Mouse (Mus musculus) forebrain, embryonic 14.5 days (tissue): ENCODE results near the gene Zfp46. TPM values are rescaled to one million over a fixed set of nuclear protein-coding genes. Genes with fewer than 3 reads are reported as not detected.

ENCODE experiments used
- ATAC-seq: fragments of 200-750 bp; cut with Nextera tagmentation; 2 replicates; pipeline ENCODE4 v1.8.0; 2017; ENCODE audit warnings: mild to moderate bottlenecking, moderate library complexity
- DNase-seq: peaks from one replicate; pipeline ENCODE4 v3.0.0-alpha.2; 2015; ENCODE audit warnings: low spot score
- H3K27ac ChIP-seq: fragments of 300-500 bp; sonication (generic); 2 replicates; pipeline ENCODE4 v1.5.1; 2014; ENCODE audit warnings: low read depth, mild to moderate bottlenecking, control low read depth, low read length, moderate library complexity
- H3K27me3 ChIP-seq: fragments of 300-500 bp; sonication (generic); replicated peaks from 2 replicates; pipeline ENCODE4 v1.6.1; 2014; ENCODE audit warnings: low read length, control low read depth, mixed read lengths; ENCODE audit not compliant: control insufficient read depth, insufficient read depth
- H3K36me3 ChIP-seq: fragments of 300-500 bp; sonication (generic); 2 replicates; pipeline ENCODE4 v1.6.1; 2014; ENCODE audit warnings: low read length, control low read depth; ENCODE audit not compliant: control insufficient read depth, insufficient read depth
- H3K4me1 ChIP-seq: fragments of 300-500 bp; sonication (generic); 2 replicates; pipeline ENCODE4 v1.6.1; 2014; ENCODE audit warnings: antibody characterized with exemption, low read length, control low read depth; ENCODE audit not compliant: control insufficient read depth, insufficient read depth
- H3K4me2 ChIP-seq: fragments of 300-500 bp; sonication (generic); 2 replicates; pipeline ENCODE4 v1.6.1; 2014; ENCODE audit warnings: mild to moderate bottlenecking, control low read depth, low read length
- H3K4me3 ChIP-seq: fragments of 300-500 bp; sonication (generic); 2 replicates; pipeline ENCODE4 v1.5.1; 2014; ENCODE audit warnings: low read depth, low read length, control low read depth
- H3K9ac ChIP-seq: fragments of 300-500 bp; sonication (generic); 2 replicates; pipeline ENCODE4 v1.6.1; 2014; ENCODE audit warnings: mild to moderate bottlenecking, low read length, control low read depth, moderate library complexity
- H3K9me3 ChIP-seq: fragments of 300-500 bp; sonication (generic); replicated peaks from 2 replicates; pipeline ENCODE4 v1.6.1; 2016; ENCODE audit warnings: low read length, control low read depth, mixed read lengths; ENCODE audit not compliant: control insufficient read depth
- WGBS: fragments of 180-500 bp; shearing (Covaris S2); extraction: QIAGEN DNeasy Blood & Tissue Kit; methylation state at CpG from one replicate; pipeline ENCODE4 v1.1.7; 2014; 5-methylcytosine and 5-hydroxymethylcytosine counted together
- polyA plus RNA-seq: library from polyadenylated mRNA; unstranded; fragments of >200 nt; fragmentation: Nextera tagmentation; extraction: Ambion mirVana; gene quantifications from 2 replicates; pipeline ENCODE4 v1.2.1, GENCODE M21; 2014

Zfp46 gene
- polyA plus RNA-seq, 1 experiment from 2014 or later = 34.4 TPM

DNA sequence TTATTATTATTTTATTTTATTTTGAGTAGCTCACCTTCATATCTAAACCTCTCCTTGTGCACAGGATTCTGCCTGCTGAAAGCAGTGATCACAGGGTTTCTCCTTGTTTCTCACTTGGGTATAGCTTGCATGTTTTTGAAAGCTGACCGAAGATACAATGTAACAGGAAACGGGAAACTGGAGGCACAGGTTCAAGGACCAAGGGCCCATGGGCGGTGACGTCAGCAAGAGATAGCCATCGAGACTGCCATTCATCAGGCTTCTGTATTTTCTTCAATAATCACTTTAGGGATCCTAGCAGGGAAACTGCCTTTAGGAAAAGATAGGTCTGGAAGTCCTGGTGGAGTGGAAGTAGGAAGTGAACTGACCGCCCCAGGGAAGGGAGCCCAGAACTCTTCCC is 7.2 kb downstream of the Zfp46 start:
- Histone ChIP-seq H3K4me1 (peaks cover 13% of the 10 kb centered on the region), H3K27me3 (peaks cover 17% of the 10 kb centered on the region), H3K4me3 (no peak overlapping the region), H3K36me3 (peaks cover 85% of the 10 kb centered on the region), H3K4me2 (no peak overlapping the region), H3K27ac (no peak overlapping the region), H3K9me3 (0 out of 2 replicates have a peak, but pooled peaks cover 3% of the 10 kb centered on the region), H3K9ac (no peak overlapping the region)
- 93% methylated on average over 6 of the region's 6 CpGs for WGBS
- no peak for DNase-seq
- ATAC-seq = no peak

DNA sequence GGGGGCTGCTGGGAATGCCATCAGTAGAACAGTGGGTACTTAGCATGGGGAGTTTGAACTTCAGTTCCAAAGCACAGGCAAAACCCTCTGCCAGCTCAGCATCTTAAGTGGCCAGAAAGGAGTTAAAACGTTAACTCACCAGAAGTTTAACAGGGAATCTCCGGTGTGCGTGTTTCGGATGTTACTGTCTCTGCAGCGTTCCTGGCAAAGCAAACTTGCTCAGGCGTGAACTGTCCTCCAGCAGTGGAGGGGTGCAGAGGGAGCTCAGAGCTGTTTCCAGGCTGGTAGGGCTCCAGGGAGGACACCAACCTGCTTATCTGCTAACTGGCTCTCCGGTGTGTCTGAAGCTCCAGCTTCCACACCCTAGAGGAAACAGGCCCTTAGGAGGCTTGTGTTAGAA is 11.5 kb downstream of the Zfp46 start:
- Histone ChIP-seq H3K27me3 (no peaks in the 10 kb centered on the region), H3K4me1 (peaks cover 2% of the 10 kb centered on the region; the same call in 1 of the 2 replicates), H3K4me3 (no peak overlapping the region), H3K9ac (no peak overlapping the region), H3K9me3 (no peaks in the 10 kb centered on the region; the same call in 1 of the 2 replicates), H3K27ac (no peak overlapping the region), H3K4me2 (no peak overlapping the region), H3K36me3 (peaks cover 48% of the 10 kb centered on the region)
- DNase-seq (no peak), ATAC-seq (no peak)
- WGBS = 78% methylated on average over 7 of the region's 7 CpGs

DNA sequence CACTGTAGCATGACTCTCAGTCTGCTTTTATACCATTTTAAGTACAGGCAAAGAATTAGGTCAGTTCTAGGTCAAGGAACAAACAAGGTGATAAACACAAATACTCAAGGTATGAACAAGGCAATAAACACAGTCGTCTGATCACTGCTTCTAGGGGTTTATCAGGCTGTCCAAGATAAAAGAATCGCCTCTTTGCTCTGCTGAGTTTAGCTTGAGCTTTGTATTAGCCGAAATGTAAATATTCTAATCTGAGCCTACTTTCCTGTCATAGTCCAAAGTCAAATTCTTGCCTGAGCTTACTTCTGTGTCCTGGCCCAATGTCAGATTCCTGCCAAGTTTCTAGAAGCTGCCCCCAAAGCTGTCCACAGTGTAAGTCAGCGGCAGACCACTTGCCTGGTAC is 18.0 kb downstream of the Zfp46 start:
- Histone ChIP-seq H3K36me3 (no peaks in the 10 kb centered on the region), H3K27me3 (no peaks in the 10 kb centered on the region), H3K27ac (no peak overlapping the region), H3K9me3 (no peaks in the 10 kb centered on the region; the same call in 1 of the 2 replicates), H3K4me2 (no peak overlapping the region), H3K4me1 (no peaks in the 10 kb centered on the region), H3K9ac (no peak overlapping the region), H3K4me3 (no peak overlapping the region)
- WGBS = 82% methylated on average over 4 of the region's 4 CpGs
- DNase-seq (no peak), ATAC-seq (no peak)

DNA sequence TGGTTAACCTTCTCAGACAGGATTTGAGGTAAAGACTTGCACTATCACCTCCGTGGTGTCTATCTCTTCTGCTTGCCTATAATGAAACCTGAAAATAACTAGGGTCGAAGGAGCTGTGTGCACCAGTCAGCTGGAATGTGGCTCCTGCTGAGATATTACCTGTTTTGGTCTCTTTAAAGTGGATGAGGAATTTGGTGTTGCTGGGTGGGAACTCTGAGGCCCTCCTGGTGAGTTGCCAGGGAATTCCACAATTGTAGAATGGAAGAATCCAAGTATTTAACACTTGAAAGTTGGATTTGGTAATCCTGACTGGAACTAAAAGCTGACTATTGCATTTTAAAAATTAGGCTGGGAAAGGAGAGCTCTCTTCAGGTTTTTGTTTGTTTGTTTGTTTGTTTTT is 19.7 kb downstream of the Zfp46 start:
- 35% methylated on average over 2 of the region's 2 CpGs for WGBS
- DNase-seq (no peak), ATAC-seq (no peak)
- H3K36me3 ChIP-seq = no peaks in the 10 kb centered on the region
- no peak overlapping the region for H3K4me3 ChIP-seq
- H3K27me3 ChIP-seq = no peaks in the 10 kb centered on the region
- no peak overlapping the region for H3K4me2 ChIP-seq
- no peak overlapping the region for H3K9ac ChIP-seq
- no peaks in the 10 kb centered on the region for H3K4me1 ChIP-seq
- H3K9me3 ChIP-seq = no peaks in the 10 kb centered on the region; the same call in 1 of the 2 replicates
- H3K27ac ChIP-seq = no peak overlapping the region

GRCm38 (mm10) chr4:136308355-136308754 is 23.9 kb downstream of the Zfp46 start:
- no peaks in the 10 kb centered on the region for H3K36me3 ChIP-seq
- H3K4me2 ChIP-seq = no peak overlapping the region
- ATAC-seq (no peak), DNase-seq (peak; percentile 29)
- 58% methylated on average over 2 of the region's 2 CpGs for WGBS
- no peak overlapping the region for H3K27ac ChIP-seq
- no peak overlapping the region for H3K4me3 ChIP-seq
- no peaks in the 10 kb centered on the region for H3K27me3 ChIP-seq
- H3K9me3 ChIP-seq = no peaks in the 10 kb centered on the region
- peaks cover 17% of the 10 kb centered on the region for H3K4me1 ChIP-seq
- no peak overlapping the region for H3K9ac ChIP-seq

GRCm38 (mm10) chr4:136309780-136310179 is 25.3 kb downstream of the Zfp46 start:
- WGBS = 8% methylated on average over 11 of the region's 11 CpGs

DNA sequence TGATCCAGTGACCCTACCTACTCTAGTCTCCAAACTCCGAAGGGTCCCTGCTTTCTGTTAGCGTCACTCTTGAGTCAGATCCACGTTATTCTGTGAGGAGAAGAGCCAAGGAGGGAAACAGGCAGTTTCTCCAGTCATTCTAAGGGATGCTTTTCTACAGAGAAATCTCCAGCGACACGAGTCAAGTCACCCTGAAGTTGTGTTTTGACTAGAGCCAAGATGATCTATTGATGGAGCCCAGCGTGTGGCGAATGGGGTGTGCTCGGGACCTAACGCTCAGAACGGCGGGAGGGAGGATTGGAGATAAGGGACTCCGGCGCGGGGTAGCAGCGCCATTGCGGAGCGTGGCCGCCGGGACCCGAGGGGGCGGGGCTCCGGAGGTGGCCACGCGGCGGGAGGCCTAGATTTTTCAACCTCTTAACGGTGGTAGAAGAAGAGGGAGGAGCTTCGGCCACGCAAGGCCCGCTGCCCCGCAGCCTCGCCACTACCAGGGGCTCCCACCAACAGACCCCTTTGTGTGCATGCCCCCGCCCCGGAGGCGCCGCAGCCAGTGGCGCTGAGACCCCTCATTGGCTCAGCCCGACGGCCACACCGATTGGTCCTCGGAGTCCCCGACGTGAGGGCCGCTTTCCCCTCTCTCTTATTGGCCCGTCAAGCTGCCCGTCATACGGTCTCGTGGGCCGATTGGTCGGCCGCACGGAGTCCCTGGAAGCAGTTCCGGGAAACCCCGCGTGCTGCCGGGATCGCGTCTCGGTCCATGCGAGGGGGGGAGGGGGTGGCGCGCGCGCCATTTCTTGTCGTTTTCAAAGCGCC is 26.0 kb downstream of the Zfp46 start, which contains the start of gene Hnrnpr:
Hnrnpr (plus strand) TSS at position 714 of the 813 bp plus-strand sequence.
- peak within 1 kb of the TSS; percentile 100 for H3K9ac ChIP-seq
- peak within 1 kb of the TSS; percentile 100 for H3K4me3 ChIP-seq
- ATAC-seq = peak; percentile 99
- H3K36me3 ChIP-seq = no peaks in the 10 kb centered on the region
- peak within 1 kb of the TSS; percentile 97 for H3K27ac ChIP-seq
- H3K27me3 ChIP-seq = no peaks in the 10 kb centered on the region
- peaks cover 29% of the 10 kb centered on the region for H3K4me1 ChIP-seq
- H3K4me2 ChIP-seq = peak within 1 kb of the TSS; percentile 69
- no peaks in the 10 kb centered on the region for H3K9me3 ChIP-seq
- under 1% methylated on average over 53 of the region's 65 CpGs for WGBS
- DNase-seq = peak; percentile 100

More at GRCm38 (mm10) chr4:136309780-136310179, 25.3 kb downstream of the Zfp46 start:
- Histone ChIP-seq H3K36me3 (no peaks in the 10 kb centered on the region), H3K9ac (peak overlapping the region; percentile 67), H3K4me1 (peaks cover 26% of the 10 kb centered on the region), H3K4me2 (peak overlapping the region; percentile 57), H3K27me3 (no peaks in the 10 kb centered on the region), H3K27ac (peak overlapping the region; percentile 90), H3K4me3 (peak overlapping the region; percentile 100), H3K9me3 (no peaks in the 10 kb centered on the region)
- ATAC-seq (no peak), DNase-seq (peak; percentile 55)

GRCm38 (mm10) chr4:136311042-136311999 is 26.8 kb downstream of the Zfp46 start:
- Histone ChIP-seq H3K4me3 (peak overlapping the region; percentile 100), H3K27ac (peak overlapping the region; percentile 97), H3K9ac (peak overlapping the region; percentile 100), H3K27me3 (no peaks in the 10 kb centered on the region), H3K9me3 (no peaks in the 10 kb centered on the region), H3K4me2 (peak overlapping the region; percentile 69), H3K4me1 (peaks cover 29% of the 10 kb centered on the region), H3K36me3 (peaks cover 2% of the 10 kb centered on the region)
- 0% methylated on average over 74 of the region's 81 CpGs for WGBS
- peak; percentile 26 for DNase-seq
- ATAC-seq = no peak
